Mouse (Mus musculus): ENCODE data around the gene Pou3f1. TPM values are rescaled to one million over a fixed set of nuclear protein-coding genes. Genes with fewer than 3 reads are reported as not detected.

Pou3f1 gene
- total and polyA plus RNA-seq, 2 experiments from 2014 or later, result 4.8 to 6.3 TPM

- Histone ChIP-seq H3K9me3 (ENCODE audit: low read length) (no peaks in the 10 kb centered on the region), H3K27me3 (ENCODE audit: insufficient read depth, low read length) (peaks cover 6% of the 10 kb centered on the region; the same call in 1 of the 2 replicates)
- DNase-seq (ENCODE audit: low spot score), result no peak
These were observed 8.7 kb upstream of the Pou3f1 start for GRCm38 (mm10) chr4:124647909-124648308.

GRCm38 (mm10) chr4:124652886-124653285 lies 3.7 kb upstream of the Pou3f1 start:
- WGBS, result 7% methylated on average over 9 of the region's 9 CpGs
- DNase-seq (ENCODE audit: low spot score), result peak; percentile 48

More at GRCm38 (mm10) chr4:124647909-124648308, 8.7 kb upstream of the Pou3f1 start:
- ATAC-seq, result no peak
- Histone ChIP-seq H3K27ac (no peak overlapping the region), H3K36me3 (ENCODE audit: insufficient read depth, low read length) (no peaks in the 10 kb centered on the region), H3K4me3 (ENCODE audit: low read length) (no peak overlapping the region), H3K9ac (replicated peaks; ENCODE audit: low read length) (no peak overlapping the region), H3K4me1 (ENCODE audit: insufficient read depth, low read length) (no peaks in the 10 kb centered on the region), H3K4me2 (ENCODE audit: low read depth, low read length) (no peak overlapping the region)
- no peak for TF ChIP-seq CTCF (IDR thresholded peaks at IDR 0.05; ENCODE audit: low read depth)
- WGBS, result 43% methylated on average over 5 of the region's 5 CpGs

DNA sequence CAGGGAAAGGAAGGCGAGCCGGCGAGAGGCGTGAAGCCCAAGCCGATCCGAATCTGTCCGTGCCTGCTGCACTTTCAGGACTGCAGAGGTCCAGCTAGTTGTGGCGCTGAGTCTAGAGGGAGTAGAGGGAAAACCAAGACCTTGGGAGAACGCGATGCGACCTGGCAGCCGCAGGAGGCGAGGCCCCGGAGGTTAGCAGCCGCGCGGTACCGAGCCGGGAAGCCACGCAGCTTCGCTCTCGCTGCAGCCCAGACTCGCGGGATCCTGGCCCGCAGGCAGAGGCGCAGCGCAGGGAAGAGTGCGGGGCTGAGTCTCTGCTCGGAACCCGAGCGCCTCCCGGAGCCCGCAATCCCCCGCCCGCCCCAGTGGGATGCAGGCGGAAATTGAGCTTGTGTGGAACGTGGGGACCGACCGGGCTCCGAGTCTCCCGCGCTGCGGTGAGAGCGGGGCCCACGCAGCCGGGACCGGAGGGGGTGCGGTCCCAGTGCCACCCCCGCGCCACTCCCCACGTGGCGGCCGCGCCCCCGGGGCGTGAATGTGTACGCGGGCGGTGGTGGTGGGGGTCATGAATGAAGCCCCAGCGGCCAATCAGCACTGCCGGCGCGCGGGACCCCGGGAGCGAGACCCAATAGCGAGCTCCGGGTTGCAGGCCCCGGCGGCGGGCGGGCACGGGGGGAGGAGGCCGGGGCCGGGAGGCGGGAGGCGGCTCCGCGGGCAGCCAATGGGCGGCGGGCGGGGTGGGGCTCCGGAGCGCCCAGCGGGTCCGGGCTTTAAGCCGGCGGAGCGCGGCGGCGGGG lies 445 bp downstream of the Pou3f1 start:
- 1% methylated on average over 61 of the region's 92 CpGs for WGBS
- H3K4me1 ChIP-seq (ENCODE audit: insufficient read depth, low read length), result no peaks in the 10 kb centered on the region; the same call in 1 of the 2 replicates

More at GRCm38 (mm10) chr4:124652886-124653285, 3.7 kb upstream of the Pou3f1 start:
- TF ChIP-seq CTCF (IDR thresholded peaks at IDR 0.05; ENCODE audit: low read depth), result no peak
- Histone ChIP-seq H3K9ac (replicated peaks; ENCODE audit: low read length) (no peak overlapping the region), H3K9me3 (ENCODE audit: low read length) (no peaks in the 10 kb centered on the region), H3K27ac (no peak overlapping the region), H3K27me3 (ENCODE audit: insufficient read depth, low read length) (peaks cover 32% of the 10 kb centered on the region), H3K4me2 (ENCODE audit: low read depth, low read length) (no peak overlapping the region), H3K4me3 (ENCODE audit: low read length) (no peak overlapping the region), H3K4me1 (ENCODE audit: insufficient read depth, low read length) (no peaks in the 10 kb centered on the region; the same call in 1 of the 2 replicates), H3K36me3 (ENCODE audit: insufficient read depth, low read length) (no peaks in the 10 kb centered on the region)
- ATAC-seq, result no peak

GRCm38 (mm10) chr4:124657781-124658180 lies 1.2 kb downstream of the Pou3f1 start:
- no peak for TF ChIP-seq CTCF (IDR thresholded peaks at IDR 0.05; ENCODE audit: low read depth)
- Histone ChIP-seq H3K9ac (replicated peaks; ENCODE audit: low read length) (peak overlapping the region; percentile 40; the same call in 1 of the 2 replicates), H3K4me1 (ENCODE audit: insufficient read depth, low read length) (no peaks in the 10 kb centered on the region; the same call in 1 of the 2 replicates), H3K4me3 (ENCODE audit: low read length) (peak overlapping the region; percentile 43), H3K36me3 (ENCODE audit: insufficient read depth, low read length) (no peaks in the 10 kb centered on the region), H3K9me3 (ENCODE audit: low read length) (no peaks in the 10 kb centered on the region), H3K27ac (no peak overlapping the region), H3K4me2 (ENCODE audit: low read depth, low read length) (peak overlapping the region; percentile 75), H3K27me3 (ENCODE audit: insufficient read depth, low read length) (peaks cover 65% of the 10 kb centered on the region)
- DNase-seq (ENCODE audit: low spot score), result no peak
- under 1% methylated on average over 41 of the region's 61 CpGs for WGBS
- ATAC-seq, result peak; percentile 25

More for the DNA sequence above, 445 bp downstream of the Pou3f1 start:
- TF ChIP-seq CTCF (IDR thresholded peaks at IDR 0.05; ENCODE audit: low read depth), result no peak; the same call in 1 of the 2 replicates
- H3K27ac ChIP-seq, result no peak overlapping the region
- H3K9ac ChIP-seq (replicated peaks; ENCODE audit: low read length), result peak overlapping the region; percentile 40
- H3K27me3 ChIP-seq (ENCODE audit: insufficient read depth, low read length), result peaks cover 58% of the 10 kb centered on the region
- no peaks in the 10 kb centered on the region for H3K9me3 ChIP-seq (ENCODE audit: low read length)
- no peaks in the 10 kb centered on the region for H3K36me3 ChIP-seq (ENCODE audit: insufficient read depth, low read length)
- DNase-seq (ENCODE audit: low spot score), result peak; percentile 89
- peak overlapping the region; percentile 75 for H3K4me2 ChIP-seq (ENCODE audit: low read depth, low read length)
- H3K4me3 ChIP-seq (ENCODE audit: low read length), result peak overlapping the region; percentile 43
- ATAC-seq, result peak; percentile 90

DNA sequence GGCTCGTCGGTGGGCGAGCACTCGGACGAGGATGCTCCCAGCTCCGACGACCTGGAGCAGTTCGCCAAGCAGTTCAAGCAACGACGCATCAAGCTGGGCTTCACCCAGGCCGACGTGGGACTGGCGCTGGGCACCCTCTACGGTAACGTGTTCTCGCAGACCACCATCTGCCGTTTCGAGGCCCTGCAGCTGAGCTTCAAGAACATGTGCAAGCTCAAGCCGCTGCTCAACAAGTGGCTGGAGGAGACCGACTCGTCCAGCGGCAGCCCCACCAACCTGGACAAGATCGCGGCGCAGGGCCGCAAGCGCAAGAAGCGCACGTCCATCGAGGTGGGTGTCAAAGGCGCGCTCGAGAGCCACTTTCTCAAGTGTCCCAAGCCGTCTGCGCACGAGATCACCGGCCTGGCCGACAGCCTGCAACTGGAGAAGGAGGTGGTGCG lies 1.8 kb downstream of the Pou3f1 start:
- H3K4me1 ChIP-seq (ENCODE audit: insufficient read depth, low read length), result no peaks in the 10 kb centered on the region; the same call in 1 of the 2 replicates
- H3K36me3 ChIP-seq (ENCODE audit: insufficient read depth, low read length), result no peaks in the 10 kb centered on the region

DNA sequence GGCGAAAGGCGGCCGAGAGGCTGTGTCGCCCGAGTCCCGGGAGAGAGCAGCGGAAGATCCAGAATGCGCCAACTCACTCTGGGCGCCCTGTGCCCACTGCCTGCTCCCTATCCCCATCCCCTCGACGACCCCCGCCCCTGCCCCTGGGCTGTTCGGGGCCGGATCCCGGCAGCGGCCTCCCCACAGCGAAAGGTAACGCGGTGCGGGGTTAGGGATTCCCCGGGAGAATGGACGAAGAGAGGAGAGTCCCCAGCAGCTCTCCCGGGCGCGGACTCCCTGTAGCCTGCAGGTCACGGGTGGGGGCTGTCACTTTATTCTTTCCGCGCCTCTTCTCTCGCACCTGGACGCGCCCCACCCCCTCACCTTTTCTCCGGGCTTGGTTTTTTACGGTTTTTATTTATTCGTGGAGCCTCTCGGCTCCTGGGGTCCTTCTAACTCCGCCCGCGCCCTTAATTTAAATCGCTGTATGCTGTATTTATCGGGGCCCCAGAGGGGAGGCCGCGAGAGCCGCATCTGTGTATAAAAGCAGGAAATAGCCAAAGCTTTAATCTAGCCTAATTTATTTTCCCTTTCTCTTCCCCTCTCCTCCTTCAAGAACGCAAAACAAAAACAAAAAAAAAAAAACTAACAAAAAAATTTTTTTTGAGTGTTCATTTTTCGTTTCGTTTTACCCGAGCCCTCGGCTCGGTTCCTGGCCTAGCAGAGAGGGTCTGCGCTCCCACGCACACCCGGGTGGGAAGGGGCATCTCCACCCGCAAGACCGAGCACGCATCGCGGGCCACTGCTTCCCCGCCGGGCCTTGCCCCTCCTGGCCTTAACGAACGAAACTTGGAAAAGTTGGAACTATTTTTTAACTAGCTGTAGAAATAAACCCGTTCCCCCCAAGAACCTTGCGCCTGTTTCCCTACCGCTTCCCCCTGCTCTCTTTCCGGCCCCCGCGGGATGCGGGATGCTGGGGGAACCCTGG lies 2.9 kb downstream of the Pou3f1 start:
- DNase-seq (ENCODE audit: low spot score) (no peak), ATAC-seq (no peak)
- Histone ChIP-seq H3K4me2 (ENCODE audit: low read depth, low read length) (peak overlapping the region; percentile 75), H3K27me3 (ENCODE audit: insufficient read depth, low read length) (peaks cover 68% of the 10 kb centered on the region), H3K27ac (no peak overlapping the region), H3K4me3 (ENCODE audit: low read length) (peak overlapping the region; percentile 43), H3K36me3 (ENCODE audit: insufficient read depth, low read length) (no peaks in the 10 kb centered on the region), H3K9ac (replicated peaks; ENCODE audit: low read length) (no peak overlapping the region), H3K4me1 (ENCODE audit: insufficient read depth, low read length) (no peaks in the 10 kb centered on the region; the same call in 1 of the 2 replicates), H3K9me3 (ENCODE audit: low read length) (no peaks in the 10 kb centered on the region)
- WGBS, result 3% methylated on average over 68 of the region's 68 CpGs
- no peak for TF ChIP-seq CTCF (IDR thresholded peaks at IDR 0.05; ENCODE audit: low read depth)

More for the DNA sequence above, 1.8 kb downstream of the Pou3f1 start:
- H3K9ac ChIP-seq (replicated peaks; ENCODE audit: low read length), result no peak overlapping the region; the same call in 1 of the 2 replicates
- peaks cover 65% of the 10 kb centered on the region for H3K27me3 ChIP-seq (ENCODE audit: insufficient read depth, low read length)
- no peaks in the 10 kb centered on the region for H3K9me3 ChIP-seq (ENCODE audit: low read length)
- TF ChIP-seq CTCF (IDR thresholded peaks at IDR 0.05; ENCODE audit: low read depth), result no peak
- no peak for ATAC-seq
- peak overlapping the region; percentile 43 for H3K4me3 ChIP-seq (ENCODE audit: low read length)
- under 1% methylated on average over 39 of the region's 39 CpGs for WGBS
- no peak overlapping the region for H3K27ac ChIP-seq
- H3K4me2 ChIP-seq (ENCODE audit: low read depth, low read length), result peak overlapping the region; percentile 75
- peak; percentile 32 for DNase-seq (ENCODE audit: low spot score)

Measured in hindbrain, postnatal 0 days (tissue).